Mouse (Mus musculus): ENCODE data around the gene Ndufaf2. TPM values are rescaled to one million over a fixed set of nuclear protein-coding genes. Genes with fewer than 3 reads are reported as not detected.

Gene Ndufaf2
- polyA plus RNA-seq, 1 experiment from 2014 or later = 44.7 TPM

DNA sequence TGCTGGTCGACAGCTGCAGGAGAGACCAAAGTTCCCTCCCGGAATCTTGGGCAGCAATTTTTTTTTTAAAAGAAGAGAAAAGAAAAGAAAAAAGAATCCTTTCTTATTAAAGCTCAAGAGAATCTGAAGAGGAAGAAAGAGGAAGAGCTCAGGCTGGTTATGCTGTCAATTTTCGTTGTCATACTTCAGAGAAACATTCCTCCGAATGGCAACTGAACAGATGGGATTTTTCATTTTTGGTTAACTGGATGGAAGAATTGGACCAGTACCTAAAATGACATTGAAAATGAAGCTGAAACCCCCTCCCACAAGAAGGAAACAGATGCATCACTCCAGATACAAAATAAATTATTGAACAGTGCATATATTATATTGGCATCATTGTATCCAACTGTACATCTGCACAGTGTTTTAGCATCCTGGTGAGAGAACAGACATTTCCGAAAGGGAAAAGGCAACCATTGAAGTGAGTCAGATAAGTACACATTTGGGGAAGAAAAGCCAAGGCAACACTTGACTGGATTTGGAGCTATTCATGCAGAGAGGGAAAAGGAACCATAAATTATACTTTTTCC, 19.9 kb downstream of the Ndufaf2 start:
- H3K36me3 ChIP-seq = no peaks in the 10 kb centered on the region
- DNase-seq (no peak), ATAC-seq (ENCODE audit: low read depth) (no peak)
- H3K9ac ChIP-seq = no peak overlapping the region
- no peak overlapping the region for H3K4me2 ChIP-seq
- no peaks in the 10 kb centered on the region for H3K9me3 ChIP-seq (replicated peaks)
- no peak overlapping the region for H3K27ac ChIP-seq
- WGBS (ENCODE audit: insufficient replicate concordance) = 68% methylated on average over 5 of the region's 5 CpGs
- no peak overlapping the region for H3K4me3 ChIP-seq (replicated peaks)
- no peaks in the 10 kb centered on the region for H3K4me1 ChIP-seq (replicated peaks)
- no peaks in the 10 kb centered on the region for H3K27me3 ChIP-seq

DNA sequence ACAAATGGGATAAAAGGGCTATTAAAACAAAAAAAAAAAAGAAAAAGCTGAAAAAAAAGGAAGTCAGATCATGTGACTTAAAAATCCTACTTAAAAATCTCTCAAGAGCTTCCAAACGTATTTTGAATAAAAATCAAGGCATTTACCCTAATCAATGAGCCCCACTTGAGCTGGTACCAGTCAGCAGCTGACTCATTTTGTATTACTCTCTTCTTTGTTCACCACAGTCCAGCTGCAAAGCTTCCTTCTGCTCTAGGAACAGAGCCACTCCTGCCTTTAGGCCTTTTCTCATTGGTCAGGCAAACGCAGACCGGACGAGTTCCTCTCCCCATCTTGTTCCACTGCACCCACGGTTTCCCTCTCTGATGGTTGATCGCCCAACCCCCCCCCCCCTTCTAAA, 22.8 kb downstream of the Ndufaf2 start:
- no peaks in the 10 kb centered on the region for H3K36me3 ChIP-seq
- no peaks in the 10 kb centered on the region for H3K4me1 ChIP-seq (replicated peaks)
- no peak overlapping the region for H3K27ac ChIP-seq
- WGBS (ENCODE audit: insufficient replicate concordance) = 63% methylated on average over 6 of the region's 6 CpGs
- no peak overlapping the region for H3K4me3 ChIP-seq (replicated peaks)
- H3K4me2 ChIP-seq = no peak overlapping the region
- DNase-seq = no peak
- H3K9me3 ChIP-seq (replicated peaks) = no peaks in the 10 kb centered on the region
- no peaks in the 10 kb centered on the region for H3K27me3 ChIP-seq
- no peak overlapping the region for H3K9ac ChIP-seq
- no peak for ATAC-seq (ENCODE audit: low read depth)

GRCm38 (mm10) chr13:108132031-108132819, 26.2 kb downstream of the Ndufaf2 start:
- no peak overlapping the region for H3K4me3 ChIP-seq (replicated peaks)
- H3K9ac ChIP-seq = no peak overlapping the region
- H3K27me3 ChIP-seq = no peaks in the 10 kb centered on the region
- no peaks in the 10 kb centered on the region for H3K36me3 ChIP-seq
- WGBS (ENCODE audit: insufficient replicate concordance) = 66% methylated on average over 6 of the region's 6 CpGs
- DNase-seq (no peak), ATAC-seq (ENCODE audit: low read depth) (no peak)
- no peak overlapping the region for H3K27ac ChIP-seq
- no peaks in the 10 kb centered on the region for H3K9me3 ChIP-seq (replicated peaks)
- no peak overlapping the region for H3K4me2 ChIP-seq
- H3K4me1 ChIP-seq (replicated peaks) = no peaks in the 10 kb centered on the region

- no peaks in the 10 kb centered on the region for H3K4me1 ChIP-seq (replicated peaks)
- ATAC-seq (ENCODE audit: low read depth) (no peak), DNase-seq (no peak)
- 77% methylated on average over 5 of the region's 5 CpGs for WGBS (ENCODE audit: insufficient replicate concordance)
- no peak overlapping the region for H3K4me2 ChIP-seq
- H3K9me3 ChIP-seq (replicated peaks) = no peaks in the 10 kb centered on the region
- H3K36me3 ChIP-seq = no peaks in the 10 kb centered on the region
- no peak overlapping the region for H3K9ac ChIP-seq
- no peaks in the 10 kb centered on the region for H3K27me3 ChIP-seq
- H3K4me3 ChIP-seq (replicated peaks) = no peak overlapping the region
- no peak overlapping the region for H3K27ac ChIP-seq
Observed at GRCm38 (mm10) chr13:108130737-108131136, 27.7 kb downstream of the Ndufaf2 start.

DNA sequence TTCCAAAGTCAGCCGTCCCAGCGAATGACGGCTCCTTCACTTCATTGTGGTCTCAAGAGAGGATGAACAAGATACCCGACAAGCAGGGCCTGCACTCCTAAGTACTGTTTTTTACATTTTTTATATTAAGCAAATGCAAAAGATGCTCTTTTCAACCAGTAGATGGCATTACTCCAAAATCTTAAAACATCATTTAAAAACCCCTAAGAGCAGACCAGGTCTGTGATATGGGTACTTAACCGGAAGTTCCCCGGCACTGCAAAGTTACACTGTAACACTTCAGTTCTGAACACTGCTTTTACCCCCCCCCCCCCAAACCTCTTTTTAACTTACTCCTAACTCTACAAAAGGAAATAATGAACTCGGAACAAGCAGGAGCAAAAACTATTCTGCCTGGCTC, 29.4 kb downstream of the Ndufaf2 start:
- ATAC-seq (ENCODE audit: low read depth) = no peak
- no peaks in the 10 kb centered on the region for H3K36me3 ChIP-seq
- H3K9ac ChIP-seq = no peak overlapping the region
- H3K27me3 ChIP-seq = no peaks in the 10 kb centered on the region
- 60% methylated on average over 7 of the region's 7 CpGs for WGBS (ENCODE audit: insufficient replicate concordance)
- H3K27ac ChIP-seq = no peak overlapping the region
- no peak overlapping the region for H3K4me2 ChIP-seq
- no peak overlapping the region for H3K4me3 ChIP-seq (replicated peaks)
- no peaks in the 10 kb centered on the region for H3K9me3 ChIP-seq (replicated peaks)
- DNase-seq = no peak
- no peaks in the 10 kb centered on the region for H3K4me1 ChIP-seq (replicated peaks)

DNA sequence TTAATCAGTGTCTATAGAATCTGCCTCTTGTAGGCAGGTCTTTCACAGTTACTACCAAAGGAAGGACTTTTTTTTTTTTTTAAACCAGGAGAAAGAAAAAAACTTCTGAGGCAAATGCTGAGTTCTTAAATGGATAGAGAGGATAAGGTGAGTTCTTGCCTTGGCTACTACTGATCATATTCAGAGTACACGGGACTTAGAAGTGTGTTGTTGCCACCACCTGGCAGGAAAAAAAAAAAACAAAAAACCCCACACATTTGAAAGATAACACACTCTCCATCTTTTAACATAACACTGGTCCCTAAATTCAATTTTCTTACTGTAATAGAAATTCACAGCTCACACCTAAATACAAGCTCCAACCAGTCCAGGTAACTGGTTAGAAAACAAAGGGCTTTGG, 30.5 kb downstream of the Ndufaf2 start:
- H3K4me2 ChIP-seq = no peak overlapping the region
- H3K36me3 ChIP-seq = no peaks in the 10 kb centered on the region
- DNase-seq = no peak
- WGBS (ENCODE audit: insufficient replicate concordance) = 48% methylated on average over 1 of the region's 1 CpGs
- no peak overlapping the region for H3K4me3 ChIP-seq (replicated peaks)
- H3K4me1 ChIP-seq (replicated peaks) = no peaks in the 10 kb centered on the region
- no peak for ATAC-seq (ENCODE audit: low read depth)
- H3K9me3 ChIP-seq (replicated peaks) = no peaks in the 10 kb centered on the region
- H3K27me3 ChIP-seq = no peaks in the 10 kb centered on the region
- no peak overlapping the region for H3K9ac ChIP-seq
- H3K27ac ChIP-seq = no peak overlapping the region

DNA sequence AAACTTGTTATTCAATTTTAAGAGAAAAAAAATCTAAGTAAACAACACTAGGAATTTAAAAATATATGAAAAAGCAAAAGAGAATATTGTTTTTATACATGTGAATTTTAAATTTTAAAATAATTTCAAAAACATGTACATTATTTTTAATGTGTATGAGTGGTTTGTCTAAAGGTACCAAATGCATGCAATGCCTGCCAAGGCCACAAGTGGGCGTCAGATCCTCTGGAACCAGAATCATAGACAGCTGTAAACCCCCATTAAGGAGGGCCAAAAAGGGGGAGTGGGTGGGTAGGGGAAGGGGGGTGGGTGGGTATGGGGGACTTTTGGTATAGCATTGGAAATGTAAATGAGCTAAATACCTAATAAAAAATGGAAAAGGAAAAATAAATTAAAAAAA, 31.3 kb downstream of the Ndufaf2 start:
- no peak for DNase-seq
- no peak overlapping the region for H3K9ac ChIP-seq
- no peaks in the 10 kb centered on the region for H3K36me3 ChIP-seq
- H3K27ac ChIP-seq = no peak overlapping the region
- whole genome bisulfite sequencing (ENCODE audit: insufficient replicate concordance) = 0% methylated on average over 1 of the region's 1 CpGs
- no peaks in the 10 kb centered on the region for H3K9me3 ChIP-seq (replicated peaks)
- no peak overlapping the region for H3K4me3 ChIP-seq (replicated peaks)
- H3K4me1 ChIP-seq (replicated peaks) = no peaks in the 10 kb centered on the region
- H3K4me2 ChIP-seq = no peak overlapping the region
- no peak for ATAC-seq (ENCODE audit: low read depth)
- no peaks in the 10 kb centered on the region for H3K27me3 ChIP-seq

DNA sequence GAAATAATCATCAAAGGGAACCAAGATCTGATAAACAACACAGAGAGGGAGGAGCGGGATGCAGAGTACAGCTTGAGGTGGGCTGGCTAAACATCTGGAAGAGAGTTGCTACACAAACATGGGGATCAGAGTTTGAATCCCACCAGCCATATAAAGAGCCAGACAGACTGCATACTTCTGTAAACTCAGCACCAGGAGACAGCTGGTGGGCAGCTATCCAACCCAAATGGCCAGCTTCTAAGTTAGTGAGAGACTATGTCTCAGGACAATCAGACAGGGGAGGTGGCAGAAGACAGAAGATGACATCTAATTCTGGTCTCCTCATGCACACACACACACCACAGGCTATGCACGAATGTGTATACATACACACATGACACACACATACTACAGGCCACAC, 32.2 kb downstream of the Ndufaf2 start:
- no peak for ATAC-seq (ENCODE audit: low read depth)
- Histone ChIP-seq H3K27ac (no peak overlapping the region), H3K4me2 (no peak overlapping the region), H3K36me3 (no peaks in the 10 kb centered on the region), H3K9ac (no peak overlapping the region), H3K4me1 (replicated peaks) (no peaks in the 10 kb centered on the region), H3K27me3 (no peaks in the 10 kb centered on the region), H3K4me3 (replicated peaks) (no peak overlapping the region), H3K9me3 (replicated peaks) (no peaks in the 10 kb centered on the region)
- no peak for DNase-seq
- 68% methylated on average over 2 of the region's 2 CpGs for WGBS (ENCODE audit: insufficient replicate concordance)

- no peak for DNase-seq
- Histone ChIP-seq H3K4me1 (replicated peaks) (no peaks in the 10 kb centered on the region; the same call in 1 of the 2 replicates), H3K36me3 (no peaks in the 10 kb centered on the region), H3K4me3 (replicated peaks) (no peak overlapping the region), H3K27me3 (no peaks in the 10 kb centered on the region), H3K9me3 (replicated peaks) (no peaks in the 10 kb centered on the region), H3K4me2 (no peak overlapping the region), H3K9ac (no peak overlapping the region), H3K27ac (no peak overlapping the region)
- WGBS (ENCODE audit: insufficient replicate concordance) = 84% methylated on average over 11 of the region's 11 CpGs
- ATAC-seq (ENCODE audit: low read depth) = no peak
Observed at GRCm38 (mm10) chr13:108124096-108124495, 34.3 kb downstream of the Ndufaf2 start.

DNA sequence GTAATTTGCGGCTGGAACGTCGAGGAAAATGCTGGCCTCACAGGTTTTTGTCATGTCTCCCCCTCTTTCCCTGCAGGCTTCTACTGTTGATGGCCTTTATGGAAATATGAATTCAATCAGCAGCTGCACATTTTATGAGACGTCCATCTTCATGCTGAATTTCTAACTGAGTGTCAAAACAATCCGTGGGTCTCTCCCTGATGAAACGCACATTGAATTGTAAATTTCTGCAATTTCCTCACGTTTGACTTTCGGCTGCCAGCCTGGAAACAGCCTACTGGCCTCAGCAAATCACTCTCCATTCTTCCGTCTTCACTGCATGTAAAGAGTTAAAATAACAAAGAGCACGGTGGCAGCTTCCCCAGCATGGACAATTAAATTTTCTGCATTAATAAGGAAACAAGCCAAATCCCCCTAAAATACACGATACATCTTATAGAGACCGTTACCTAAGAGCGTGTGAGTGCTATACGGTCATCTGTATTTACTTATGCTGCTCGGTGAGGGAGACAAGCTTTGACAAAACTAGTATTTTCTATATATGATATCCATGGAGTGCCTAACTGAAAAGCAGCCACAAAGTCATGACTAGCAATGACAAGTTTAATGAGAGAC, 35.2 kb downstream of the Ndufaf2 start:
- DNase-seq (no peak), ATAC-seq (ENCODE audit: low read depth) (no peak)
- WGBS (ENCODE audit: insufficient replicate concordance) = 78% methylated on average over 15 of the region's 15 CpGs
- Histone ChIP-seq H3K9ac (no peak overlapping the region), H3K4me1 (replicated peaks) (peaks cover under 1% of the 10 kb centered on the region; the same call in 1 of the 2 replicates), H3K36me3 (no peaks in the 10 kb centered on the region), H3K27me3 (no peaks in the 10 kb centered on the region), H3K4me3 (replicated peaks) (no peak overlapping the region), H3K27ac (no peak overlapping the region), H3K4me2 (no peak overlapping the region), H3K9me3 (replicated peaks) (no peaks in the 10 kb centered on the region)

- Histone ChIP-seq H3K4me2 (no peak overlapping the region), H3K27me3 (no peaks in the 10 kb centered on the region), H3K27ac (no peak overlapping the region), H3K9me3 (replicated peaks) (no peaks in the 10 kb centered on the region), H3K4me1 (replicated peaks) (peaks cover 3% of the 10 kb centered on the region; the same call in 1 of the 2 replicates), H3K4me3 (replicated peaks) (no peak overlapping the region), H3K9ac (no peak overlapping the region), H3K36me3 (no peaks in the 10 kb centered on the region)
- ATAC-seq (ENCODE audit: low read depth) (no peak), DNase-seq (no peak)
- 66% methylated on average over 9 of the region's 9 CpGs for WGBS (ENCODE audit: insufficient replicate concordance)
Observed at GRCm38 (mm10) chr13:108119411-108120310, 38.8 kb downstream of the Ndufaf2 start.
